Mouse (Mus musculus) embryo, embryonic 9.5 days (tissue): ENCODE results near the gene Gm11733.

ENCODE experiments used
- DNase-seq: peaks from one replicate; pipeline ENCODE4 v3.0.0-alpha.2; 2017; ENCODE audit errors: extremely low spot score

Gm11733 gene

GRCm38 (mm10) chr11:117535491-117536304 lies 51.5 kb downstream of the Gm11733 start:
- DNase-seq: no peak

GRCm38 (mm10) chr11:117536586-117536985 lies 52.4 kb downstream of the Gm11733 start:
- no peak for DNase-seq
